ENCODE assay signal across 8 mouse cellular contexts in genomic region chr8:117200803-117201202, GRCm38 (mm10). TPM values are rescaled to one million over a fixed set of nuclear protein-coding genes. Genes with fewer than 3 reads are reported as not detected.
A peak's percentile ranks its signal among the peaks of the same experiment; 100 is the strongest.
DNase-seq lines count a peak whose midpoint lies in the region; ATAC-seq and TF ChIP-seq lines count a peak whose summit lies in the region.

No protein-coding gene starts in this region.

- TF ChIP-seq POLR2A in bone marrow, adult 2 months (IDR thresholded peaks at IDR 0.05; ENCODE audit: borderline replicate concordance, control insufficient read depth, low read depth, low read length), result peak; percentile 51; the same call in 1 of the 2 replicates

- no peak overlapping the region for H3K9ac ChIP-seq in heart, embryonic 14.5 days (ENCODE audit: low read length)
- H3K9ac ChIP-seq in intestine, embryonic 16.5 days (ENCODE audit: low read depth, low read length), result no peak overlapping the region

- no peaks in the 10 kb centered on the region for H3K27me3 ChIP-seq in heart, embryonic 14.5 days (ENCODE audit: control insufficient read depth, insufficient read depth, low read length)
- H3K27me3 ChIP-seq in intestine, embryonic 16.5 days (replicated peaks; ENCODE audit: control insufficient read depth, insufficient read depth, low read length), result no peaks in the 10 kb centered on the region

- whole genome bisulfite sequencing in heart, embryonic 14.5 days, result 74% methylated on average over 9 of the region's 9 CpGs
- WGBS in bone marrow, adult 2 months, result 75% methylated on average over 9 of the region's 9 CpGs
- WGBS in intestine, embryonic 16.5 days, result 68% methylated on average over 9 of the region's 9 CpGs

- ATAC-seq in heart, embryonic 14.5 days (ENCODE audit: insufficient number of reproducible peaks, insufficient read depth, low FRiP score, low read depth), result no peak
- ATAC-seq in intestine, embryonic 16.5 days, result peak; percentile 28
- no peak for ATAC-seq in CD4-positive, CD25-positive, alpha-beta regulatory T cell, adult 4 months

- peaks cover 35% of the 10 kb centered on the region for H3K36me3 ChIP-seq in heart, embryonic 14.5 days (ENCODE audit: control insufficient read depth, insufficient read depth, low read length)
- H3K36me3 ChIP-seq in intestine, embryonic 16.5 days (ENCODE audit: control insufficient read depth, insufficient read depth, low read length), result peaks cover 10% of the 10 kb centered on the region; the same call in 1 of the 2 replicates

- H3K27ac ChIP-seq in heart, embryonic 14.5 days (replicated peaks in 1 of 2; ENCODE audit: control insufficient read depth in 1 of 2, insufficient read depth in 1 of 2, low read depth in 2 of 2, low read length in 2 of 2), result peak overlapping the region; percentile 20 to 70; a peak in 3 of 4 replicates
- peak overlapping the region; percentile 87 for H3K27ac ChIP-seq in bone marrow, adult 2 months (ENCODE audit: control insufficient read depth, insufficient read depth, low read depth, low read length, poor library complexity)
- H3K27ac ChIP-seq in intestine, embryonic 16.5 days (ENCODE audit: low read length), result peak overlapping the region; percentile 79; the same call in 1 of the 2 replicates

- peak overlapping the region; percentile 2; the same call in 1 of the 2 replicates for H3K4me2 ChIP-seq in heart, embryonic 14.5 days (ENCODE audit: low read length)
- no peak overlapping the region for H3K4me2 ChIP-seq in intestine, embryonic 16.5 days (ENCODE audit: low read depth, low read length)

- no peak overlapping the region for H3K4me3 ChIP-seq in heart, embryonic 14.5 days (ENCODE audit: control insufficient read depth in 1 of 2, insufficient read depth in 1 of 2, low read depth in 1 of 2, low read length in 2 of 2)
- H3K4me3 ChIP-seq in bone marrow, adult 2 months (replicated peaks; ENCODE audit: control insufficient read depth, low read depth, low read length), result peak overlapping the region; percentile 60
- H3K4me3 ChIP-seq in intestine, embryonic 16.5 days (ENCODE audit: low read length), result no peak overlapping the region

- DNase-seq in heart, adult 11 months, result no peak
- DNase-seq in lung, postnatal 14 days, result peak; percentile 41
- no peak for DNase-seq in retina, postnatal 1 day
- DNase-seq in layer of hippocampus, adult 18-20 months (ENCODE audit: low spot score in 2 of 2), result no peak

- H3K9me3 ChIP-seq in heart, embryonic 14.5 days (ENCODE audit: control insufficient read depth, low read length), result no peaks in the 10 kb centered on the region
- H3K9me3 ChIP-seq in intestine, embryonic 16.5 days (ENCODE audit: control insufficient read depth, low read length), result no peaks in the 10 kb centered on the region

- TF ChIP-seq CTCF in bone marrow, adult 2 months (IDR thresholded peaks at IDR 0.05; ENCODE audit: control insufficient read depth, insufficient read depth, low read length), result no peak

- peaks cover 20 to 38% of the 10 kb centered on the region in 2 experiments for H3K4me1 ChIP-seq in heart, embryonic 14.5 days (ENCODE audit: control insufficient read depth in 2 of 2, insufficient read depth in 2 of 2, low read length in 2 of 2)
- H3K4me1 ChIP-seq in bone marrow, adult 2 months (ENCODE audit: control insufficient read depth, insufficient read depth, low read length), result peaks cover 10% of the 10 kb centered on the region
- peaks cover 28% of the 10 kb centered on the region for H3K4me1 ChIP-seq in intestine, embryonic 16.5 days (ENCODE audit: control insufficient read depth, insufficient read depth, low read length)

RNA-seq across cellular contexts. Expression of gene Gan, which starts 42.9 kb away (rescaled TPM):
- 1.0 and 1.3 TPM in 2 replicates for polyA plus RNA-seq in heart, embryonic 14.5 days (2014; fragmentation: Nextera tagmentation; extraction: Ambion mirVana)
- 2.9 and 3.1 TPM in 2 replicates for polyA plus RNA-seq in bone marrow, adult 2 months (2011; ENCODE audit: insufficient read depth, insufficient read length, low replicate concordance, missing spikeins)
- 1.5 TPM in 2 replicates for polyA plus RNA-seq in intestine, embryonic 16.5 days (2015; fragmentation: Nextera tagmentation; extraction: Ambion mirVana)
- 1 to 10 TPM; 2.0 to 2.1 TPM for polyA plus RNA-seq in CD4-positive, CD25-positive, alpha-beta regulatory T cell, adult 4 months (2017; shearing (Covaris generic))
- total RNA-seq in layer of hippocampus, adult 18-20 months (2021), result 10 to 100 TPM; 18.5 to 19.4 TPM

RNA-seq across cellular contexts. Expression of gene Cmip, which starts 56.1 kb away (rescaled TPM):
- polyA plus RNA-seq in heart, embryonic 14.5 days (2014; fragmentation: Nextera tagmentation; extraction: Ambion mirVana), result 13.0 and 13.3 TPM in 2 replicates
- polyA plus RNA-seq in bone marrow, adult 2 months (2011; ENCODE audit: insufficient read depth, insufficient read length, low replicate concordance, missing spikeins), result 11.5 and 16.2 TPM in 2 replicates
- 16.7 and 16.8 TPM in 2 replicates for polyA plus RNA-seq in intestine, embryonic 16.5 days (2015; fragmentation: Nextera tagmentation; extraction: Ambion mirVana)
- 10 to 100 TPM; 28.6 to 31.0 TPM for polyA plus RNA-seq in CD4-positive, CD25-positive, alpha-beta regulatory T cell, adult 4 months (2017; shearing (Covaris generic))
- 100 to 1,000 TPM; 275 to 296 TPM for total RNA-seq in layer of hippocampus, adult 18-20 months (2021)
